Mouse (Mus musculus) ES-Bruce4 (cell line): ENCODE data around the gene Smim17.

Experiments used
- CTCF ChIP-seq: IDR thresholded peaks from one replicate; pipeline ENCODE4 v1.8.1; 2011; ENCODE audit warnings: low read depth, low read length
- EP300 ChIP-seq: IDR thresholded peaks from 2 replicates; pipeline ENCODE4 v1.6.1; 2011; ENCODE audit warnings: low read depth, low read length; ENCODE audit not compliant: insufficient read depth
- POLR2A ChIP-seq: IDR thresholded peaks from one replicate; pipeline ENCODE4 v1.8.1; 2011; ENCODE audit warnings: low read length; ENCODE audit not compliant: insufficient read depth

GRCm38 (mm10) chr7:6456399-6456798, 57.9 kb downstream of the Smim17 start:
- TF ChIP-seq POLR2A (no peak), CTCF (no peak), EP300 (no peak)
